Mouse (Mus musculus): ENCODE measurements around the gene Prkch.

The Prkch gene

GRCm38 (mm10) chr12:73810041-73810795, 225.6 kb downstream of the Prkch start:
- DNase-seq = peak; percentile 63 to 72

DNA sequence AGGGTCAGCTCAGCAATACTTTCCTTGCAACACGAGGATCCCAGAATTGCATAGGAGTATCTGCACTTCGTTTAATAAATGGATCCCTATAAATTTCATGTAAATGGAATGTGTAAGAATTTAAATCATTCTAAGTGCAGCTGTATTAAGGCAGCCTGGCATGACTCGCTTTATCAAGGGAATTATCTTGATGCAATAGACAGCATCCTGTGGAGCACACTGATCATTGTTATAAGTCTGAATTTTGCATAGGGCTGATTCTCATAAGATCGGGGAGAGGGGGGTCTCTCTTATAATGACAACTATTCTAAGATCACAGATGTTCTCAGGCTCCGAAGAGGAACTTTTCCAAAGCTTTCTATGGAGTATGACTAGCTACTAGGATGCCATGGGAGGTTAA, 226.3 kb downstream of the Prkch start:
- no peak for DNase-seq

DNA sequence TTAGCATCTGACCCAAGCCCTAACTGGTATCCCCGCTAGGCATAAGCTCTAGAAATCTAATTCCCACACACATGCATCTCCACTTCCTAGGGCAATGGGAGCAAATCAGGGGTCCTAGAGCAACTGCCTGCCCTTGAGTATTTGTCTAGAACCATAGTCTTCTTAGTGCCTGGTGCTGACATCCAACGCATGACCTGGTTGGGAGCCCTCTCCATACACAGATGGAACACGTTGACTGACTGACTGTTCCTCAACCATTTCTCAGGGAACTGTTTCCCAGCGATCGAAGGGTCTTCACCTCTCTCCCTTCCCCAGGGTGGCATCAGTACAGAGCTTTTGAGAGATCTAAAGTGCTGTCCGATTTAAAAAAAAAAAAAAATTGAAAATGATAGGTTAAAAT, 227.6 kb downstream of the Prkch start:
- no peak for DNase-seq

DNA sequence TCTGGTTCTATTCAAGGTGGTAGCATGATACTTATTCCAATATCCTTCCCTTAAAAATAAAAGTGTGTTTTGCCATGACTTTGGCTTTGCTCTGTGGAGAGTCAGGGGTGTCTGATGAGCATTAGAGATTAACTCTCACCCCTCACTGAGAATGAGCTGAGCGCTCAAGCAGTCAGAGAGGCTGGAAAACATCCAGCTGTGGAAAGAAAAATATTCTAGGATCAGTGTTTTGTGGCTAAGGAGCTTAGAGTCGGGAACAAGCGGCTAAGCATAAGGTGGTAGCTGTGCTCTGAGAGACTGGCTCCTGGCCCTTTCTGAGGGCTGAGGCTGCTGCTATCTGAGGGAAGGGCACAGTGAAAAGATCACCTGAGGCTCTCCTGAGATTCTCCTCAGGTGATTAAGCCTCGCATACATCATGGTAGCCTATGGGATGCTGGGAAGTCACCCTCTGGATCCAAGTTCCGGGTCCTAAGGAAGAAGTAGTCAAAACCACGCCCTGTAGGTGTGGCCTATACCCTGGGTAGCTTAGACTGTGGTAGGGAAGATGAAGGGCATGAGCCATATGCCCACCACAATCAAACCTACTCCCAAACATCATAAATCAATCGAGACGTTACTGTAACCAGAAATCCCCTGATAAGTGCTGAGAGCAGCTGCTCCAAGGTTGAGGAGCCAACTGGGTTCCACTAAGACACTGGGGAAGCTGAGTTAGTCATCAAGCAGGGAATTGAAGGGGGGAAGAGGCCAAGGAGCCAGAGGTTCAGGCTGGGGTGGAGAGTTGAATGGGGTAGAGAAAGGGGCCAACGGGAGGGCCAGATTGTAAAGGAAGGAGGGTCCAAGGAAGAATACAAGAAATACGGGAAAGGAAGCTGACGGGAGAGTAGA, 228.7 kb downstream of the Prkch start:
- DNase-seq = no peak

DNA sequence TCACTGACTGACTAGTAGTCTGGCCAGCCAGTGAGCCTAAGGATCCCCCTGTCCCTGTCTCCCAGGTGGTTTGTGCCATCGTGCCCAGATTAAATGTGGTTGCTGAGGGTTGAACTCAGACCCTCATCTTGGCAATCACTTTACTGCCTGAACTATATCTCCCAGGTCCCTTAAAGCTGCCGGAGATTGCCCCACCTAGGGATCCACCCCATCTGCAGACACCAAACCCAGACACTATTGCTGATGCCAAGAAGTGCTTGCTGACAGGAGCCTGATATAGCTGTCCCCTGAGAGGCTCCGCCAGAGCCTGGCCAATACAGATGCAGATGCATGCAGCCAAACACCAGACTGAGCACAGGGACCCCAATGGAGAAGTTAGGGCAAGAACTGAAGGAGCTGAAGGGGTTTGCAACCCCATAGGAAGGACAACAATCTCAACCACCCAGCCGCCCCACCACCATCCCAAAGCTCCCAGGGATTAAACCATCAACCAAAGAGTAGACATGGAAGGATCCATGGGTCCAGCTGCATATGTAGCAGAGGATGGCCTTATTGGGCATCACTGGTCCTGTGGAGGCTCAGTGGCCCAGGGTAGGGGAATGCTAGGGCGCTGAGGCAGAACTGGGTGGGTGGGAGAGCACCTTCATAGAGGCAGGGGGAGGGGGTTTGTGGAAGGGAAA, 229.6 kb downstream of the Prkch start:
- DNase-seq = no peak

DNA sequence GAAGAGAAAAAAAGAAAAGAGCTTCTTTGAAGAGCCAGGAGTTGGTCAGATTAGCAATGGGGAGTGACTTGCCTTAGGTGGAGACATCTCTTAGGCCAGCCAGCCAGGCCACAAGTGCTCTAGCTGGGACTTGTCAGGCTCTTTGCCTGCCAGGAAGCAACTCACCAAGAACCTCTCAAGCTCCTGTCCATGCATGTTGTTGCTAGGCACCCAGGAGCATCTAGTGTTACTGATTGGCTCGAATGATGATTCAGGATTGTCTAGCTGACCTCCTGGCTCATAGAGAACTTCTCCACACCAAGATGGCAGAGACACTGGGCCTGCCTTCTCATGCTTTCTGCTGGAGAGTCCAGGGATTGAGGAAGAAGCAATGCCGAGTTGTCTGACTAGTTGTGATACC, 230.3 kb downstream of the Prkch start:
- no peak for DNase-seq

GRCm38 (mm10) chr12:73815463-73815862, 230.9 kb downstream of the Prkch start:
- no peak for DNase-seq

GRCm38 (mm10) chr12:73815892-73816291, 231.3 kb downstream of the Prkch start:
- no peak for DNase-seq

GRCm38 (mm10) chr12:73816866-73817265, 232.3 kb downstream of the Prkch start:
- no peak for DNase-seq

DNA sequence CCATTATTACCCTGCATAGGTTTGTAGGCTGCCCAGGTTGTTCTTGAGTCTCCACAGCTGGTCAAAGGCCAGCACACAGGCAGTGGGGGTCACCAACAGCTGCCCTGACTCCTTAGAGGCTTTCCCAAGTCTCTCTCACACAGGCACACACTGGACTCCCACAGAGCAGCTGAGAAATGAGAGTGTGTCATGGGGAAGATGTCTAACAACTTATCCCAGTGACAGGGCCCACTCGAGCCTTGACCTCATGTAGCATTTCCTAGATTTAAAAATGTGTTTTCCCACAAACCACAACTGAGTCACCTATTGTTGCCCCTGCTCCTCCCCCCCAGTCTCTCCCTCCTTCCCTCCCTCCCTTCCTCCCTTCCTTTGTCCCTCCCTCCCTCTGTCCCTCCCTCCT, 234.2 kb downstream of the Prkch start:
- DNase-seq = no peak

GRCm38 (mm10) chr12:73821176-73821575, 236.6 kb downstream of the Prkch start:
- no peak for DNase-seq

GRCm38 (mm10) chr12:73822331-73822730, 237.7 kb downstream of the Prkch start:
- no peak for DNase-seq

DNA sequence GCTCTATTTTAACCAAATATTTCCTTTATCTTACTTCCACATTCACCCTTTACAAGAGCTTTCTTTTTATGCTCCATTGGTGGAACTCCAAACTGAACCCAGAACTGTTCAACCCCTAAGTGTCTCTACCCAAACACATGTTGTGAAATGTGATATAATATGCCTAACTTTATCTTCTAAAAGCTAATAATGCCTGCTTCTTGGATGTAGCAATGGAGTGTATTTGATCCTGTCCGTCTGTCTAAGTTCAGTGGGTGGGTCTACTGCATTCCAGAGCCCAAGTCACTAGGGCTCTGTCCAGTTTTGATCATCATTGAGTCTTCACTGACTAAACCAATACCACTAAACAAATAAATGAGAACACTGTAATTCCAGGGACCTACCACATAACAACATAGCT, 240.2 kb downstream of the Prkch start:
- no peak for DNase-seq
